Mouse (Mus musculus): ENCODE results near the gene Inca1.

DNA sequence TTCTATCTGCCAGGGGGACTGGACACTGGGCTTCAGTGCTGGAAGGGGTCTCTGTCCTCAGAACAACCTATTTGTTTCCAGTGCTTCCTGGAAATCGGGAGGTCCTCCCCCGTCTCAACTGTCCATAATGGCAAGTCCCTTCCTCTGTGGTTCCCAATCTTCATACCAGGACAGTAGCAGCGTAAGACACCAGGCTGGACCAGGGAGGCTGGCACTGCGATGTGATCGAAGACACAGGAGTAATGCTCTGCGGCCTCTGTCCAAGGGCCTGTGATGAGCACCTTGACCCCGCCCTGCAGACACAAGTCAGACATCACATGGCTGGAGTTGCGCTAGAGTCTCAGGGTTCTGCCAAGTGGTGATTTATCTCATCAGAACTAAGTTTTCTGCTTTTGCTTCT lies 20.6 kb downstream of the Inca1 start:
- TF ChIP-seq CTCF (IDR thresholded peaks at IDR 0.05; ENCODE audit: low read depth) (no peak), EP300 (IDR thresholded peaks at IDR 0.05; ENCODE audit: low read depth) (no peak)
